Mouse (Mus musculus): ENCODE results near the gene Trpm3.

Trpm3 gene

DNA sequence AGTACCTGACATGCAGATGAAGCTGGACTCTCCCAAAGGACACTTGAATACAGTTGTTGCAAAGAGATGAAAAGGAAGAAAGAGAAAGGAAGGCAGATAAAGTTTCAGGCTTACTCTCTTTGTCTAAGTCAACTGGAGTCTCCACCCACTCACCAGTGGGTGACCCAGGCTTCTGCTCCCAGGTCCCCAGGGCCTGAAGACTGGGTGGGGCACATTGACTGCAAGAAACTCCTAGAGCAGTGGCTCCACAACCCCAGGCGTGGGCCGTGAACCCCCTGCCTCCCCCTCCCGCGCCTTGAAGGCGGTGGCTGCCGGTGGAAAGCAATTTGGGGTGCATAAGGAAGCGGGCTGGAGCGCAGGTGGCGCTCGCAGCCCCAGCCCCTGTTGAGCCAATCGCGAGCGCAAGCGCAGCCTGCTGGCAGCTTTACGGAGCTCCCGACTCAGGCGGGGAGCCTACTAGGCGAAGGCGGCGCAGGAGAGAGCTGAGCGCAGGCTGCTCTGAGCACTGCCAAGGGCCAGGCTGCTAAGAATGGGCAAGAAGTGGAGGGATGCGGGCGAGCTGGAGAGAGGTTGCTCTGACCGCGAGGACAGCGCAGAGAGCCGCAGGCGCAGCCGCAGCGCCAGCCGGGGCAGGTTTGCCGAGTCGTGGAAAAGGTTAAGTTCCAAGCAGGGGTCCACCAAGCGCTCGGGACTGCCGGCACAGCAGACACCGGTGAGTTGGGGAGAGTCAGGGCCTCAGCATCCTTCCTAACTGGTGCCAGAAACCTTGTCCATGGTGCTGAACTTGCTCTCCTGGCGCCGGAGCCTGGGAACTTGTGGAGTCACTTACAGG, at the start of gene Trpm3:
Trpm3 (plus strand) TSS at position 457 of the 832 bp plus-strand sequence.
- DNase-seq (ENCODE audit: low spot score) = no peak

DNA sequence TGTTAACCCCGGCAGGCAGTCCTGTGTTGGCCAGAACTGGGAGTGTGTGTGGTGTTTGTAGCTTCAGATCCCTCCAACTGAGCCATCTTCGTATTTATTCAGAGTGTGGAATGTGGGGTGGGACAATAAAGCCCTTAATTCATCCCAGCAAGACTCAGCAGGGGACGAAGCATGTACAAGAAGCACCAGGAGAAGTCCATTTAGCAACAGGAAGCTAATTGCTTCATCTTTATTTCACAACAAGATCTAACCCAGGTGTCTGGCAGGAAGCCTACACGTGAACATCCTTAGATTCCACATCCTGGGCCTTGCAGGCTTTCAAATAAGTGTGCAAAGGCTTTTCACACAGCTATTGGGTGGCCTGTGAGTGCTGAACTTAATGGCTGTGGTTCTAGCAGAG, 38.3 kb upstream of the Trpm3 start:
- no peak for DNase-seq (ENCODE audit: low spot score)

DNA sequence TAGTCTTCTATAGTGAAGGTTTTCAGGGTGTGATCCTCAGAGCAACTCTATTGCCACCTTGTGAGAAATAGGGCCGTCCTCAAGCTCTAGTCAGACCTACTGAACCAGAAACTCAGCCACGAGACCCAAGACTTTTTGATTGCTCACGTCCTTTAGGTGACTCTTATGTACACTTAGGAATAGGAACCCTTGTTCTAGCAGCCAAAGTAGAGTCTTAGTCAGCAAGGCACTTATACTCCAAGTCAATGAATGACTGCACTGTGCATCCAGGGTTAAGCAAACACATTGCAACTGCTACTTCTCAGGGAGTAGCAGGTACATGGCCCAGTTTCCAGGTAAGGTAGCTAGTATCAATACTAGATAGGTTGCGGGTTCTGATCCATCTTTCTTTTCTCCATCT, 35.0 kb upstream of the Trpm3 start:
- no peak for DNase-seq (ENCODE audit: low spot score)

DNA sequence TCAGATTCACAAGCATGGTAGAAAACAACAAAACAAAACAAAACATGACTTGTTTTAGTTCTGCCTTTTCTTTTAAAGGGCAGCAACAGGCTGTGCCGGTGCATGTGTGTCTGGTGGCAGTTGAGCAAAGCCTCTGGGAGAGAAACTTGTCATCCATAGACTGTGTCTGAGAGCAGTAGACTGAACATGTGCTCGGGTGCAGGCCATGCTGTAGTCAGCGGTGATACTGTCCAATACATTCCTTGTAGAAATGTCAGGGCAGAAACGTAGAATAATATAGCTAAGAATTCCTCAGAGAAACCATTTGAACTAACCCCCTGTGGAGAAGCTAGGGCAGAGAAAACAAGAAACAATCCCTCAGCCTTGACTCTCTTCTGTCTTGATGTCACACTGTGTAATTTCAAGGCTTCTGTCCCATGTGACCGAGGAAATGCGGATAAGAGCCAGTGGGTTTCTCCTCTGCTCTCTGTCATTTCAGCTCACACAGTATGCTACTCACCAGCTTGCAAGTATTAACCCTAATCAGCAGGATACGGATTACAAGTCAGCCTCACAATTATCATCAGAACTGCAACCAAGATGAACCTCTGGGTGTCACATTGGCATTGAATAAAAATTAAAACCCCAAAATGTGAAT, 33.9 kb upstream of the Trpm3 start:
- DNase-seq (ENCODE audit: low spot score) = no peak

DNA sequence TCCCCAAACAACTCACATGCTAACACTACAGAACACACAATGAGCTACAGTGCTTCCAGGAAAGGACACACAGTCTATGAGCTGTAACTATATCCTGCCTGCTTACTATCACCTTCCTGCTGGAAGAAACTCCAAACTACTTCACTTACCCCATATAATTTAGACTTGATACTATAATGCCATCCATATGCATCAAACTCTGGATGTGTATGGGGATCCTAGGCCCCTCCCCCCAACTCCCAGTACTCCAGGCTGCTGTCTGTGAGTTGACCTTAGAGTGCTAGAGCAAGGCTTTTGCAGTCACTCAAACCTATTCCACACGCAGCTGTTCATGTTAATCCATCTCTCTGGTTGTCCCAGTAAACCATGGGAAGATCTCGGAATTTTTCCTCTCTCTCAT, 33.2 kb upstream of the Trpm3 start:
- DNase-seq (ENCODE audit: low spot score) = no peak

DNA sequence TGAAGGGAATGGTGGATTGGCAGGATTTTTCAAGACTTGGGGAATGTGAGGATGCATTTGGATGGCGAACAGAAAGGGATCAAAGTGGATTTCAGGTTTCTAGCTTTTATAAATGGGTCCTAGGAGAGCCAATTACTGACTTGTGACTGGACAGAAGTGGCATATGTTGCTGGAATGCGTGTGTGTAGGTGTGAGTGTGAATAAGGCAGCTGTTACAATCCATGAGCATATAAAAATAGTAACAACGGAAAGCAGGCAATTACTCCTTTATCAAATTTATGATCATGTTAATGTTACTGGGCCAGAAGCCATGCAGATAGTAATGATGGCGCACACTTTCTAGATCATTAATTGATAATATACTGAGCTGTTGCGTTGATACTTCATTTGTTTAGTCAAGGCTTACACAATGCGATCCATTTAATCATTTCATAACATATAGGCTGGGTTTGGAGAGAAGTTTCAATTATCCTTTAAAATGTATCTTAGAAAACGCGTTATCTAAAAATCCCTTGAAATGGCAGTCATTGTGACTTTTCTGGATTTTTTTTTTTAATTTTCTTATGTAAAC, 29.9 kb upstream of the Trpm3 start:
- DNase-seq (ENCODE audit: low spot score) = no peak

DNA sequence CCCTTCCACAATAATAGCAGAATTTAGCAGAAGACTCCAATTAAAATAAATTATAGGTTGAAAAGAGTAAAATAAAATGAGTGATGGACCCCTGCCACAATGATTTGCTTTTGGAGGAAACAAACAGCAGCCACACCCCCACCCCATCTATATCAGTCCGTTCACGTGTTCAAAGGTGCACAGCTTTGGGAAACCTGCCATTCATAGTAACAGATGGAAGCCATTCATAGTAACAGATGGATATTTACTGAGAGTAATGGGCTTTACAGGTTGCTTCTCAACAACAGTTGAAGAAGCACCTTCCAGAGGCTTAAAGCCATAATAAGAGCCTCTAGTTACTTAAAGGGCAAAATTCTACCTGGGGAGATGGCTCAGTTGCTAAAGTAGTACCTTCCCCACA, 17.9 kb upstream of the Trpm3 start:
- DNase-seq (ENCODE audit: low spot score) = no peak

DNA sequence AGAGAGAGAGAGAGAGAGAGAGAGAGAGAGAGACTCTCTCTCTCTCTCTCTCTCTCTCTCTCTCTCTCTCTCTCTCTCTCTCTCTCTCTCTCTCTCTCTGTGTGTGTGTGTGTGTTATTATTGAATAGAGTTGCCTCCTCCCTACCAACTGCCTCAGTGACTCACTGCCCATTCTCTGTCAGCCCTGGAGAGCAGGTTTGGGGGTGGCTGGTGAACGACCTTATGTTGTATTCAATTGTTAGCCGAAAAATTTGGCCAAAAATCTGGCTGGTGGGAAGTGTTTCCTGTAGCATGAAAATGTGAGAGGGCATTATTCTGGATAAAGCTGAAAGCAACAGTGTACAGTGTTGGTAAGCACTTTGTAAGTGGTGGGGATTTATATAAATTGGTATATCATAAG, 17.2 kb upstream of the Trpm3 start:
- no peak for DNase-seq (ENCODE audit: low spot score)

DNA sequence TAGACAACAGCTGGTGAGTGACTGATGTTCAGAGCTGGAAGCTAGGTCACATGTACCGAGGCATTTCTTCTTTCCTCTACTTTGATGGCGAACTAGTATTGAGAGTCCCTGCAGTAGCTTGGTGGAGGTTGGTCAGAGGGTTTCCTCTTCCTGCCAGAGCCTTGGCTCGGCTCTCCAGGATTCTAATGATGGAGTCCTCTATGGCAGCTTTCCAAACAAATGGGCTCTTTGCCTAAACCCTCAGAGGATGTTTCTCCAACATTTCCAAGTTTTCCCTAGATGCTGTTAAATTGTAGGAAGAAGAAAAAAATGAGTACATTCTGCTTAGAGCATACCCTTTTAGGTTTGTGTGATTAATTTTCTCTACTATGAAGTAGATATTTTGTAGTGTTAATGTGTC, 6.2 kb upstream of the Trpm3 start:
- no peak for DNase-seq (ENCODE audit: low spot score)

DNA sequence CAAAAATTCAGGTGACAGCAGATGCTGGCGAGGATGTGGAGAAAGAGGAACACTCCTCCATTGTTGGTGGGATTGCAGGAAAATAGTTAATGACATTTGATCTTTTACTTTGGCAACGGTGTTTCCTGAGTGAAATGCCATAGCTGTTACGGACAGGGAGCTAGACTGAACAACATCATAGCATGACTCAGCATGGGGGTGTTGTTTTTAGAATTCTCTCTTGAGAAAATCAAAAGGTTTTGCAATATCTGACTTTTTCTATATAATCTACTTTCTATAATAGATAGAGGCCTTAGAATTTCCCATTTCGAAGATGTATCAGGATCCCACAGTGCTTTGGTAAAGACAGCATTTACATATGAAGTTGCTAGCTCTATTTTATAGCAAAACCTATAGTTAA, 39.7 kb downstream of the Trpm3 start:
- DNase-seq (ENCODE audit: low spot score) = no peak

DNA sequence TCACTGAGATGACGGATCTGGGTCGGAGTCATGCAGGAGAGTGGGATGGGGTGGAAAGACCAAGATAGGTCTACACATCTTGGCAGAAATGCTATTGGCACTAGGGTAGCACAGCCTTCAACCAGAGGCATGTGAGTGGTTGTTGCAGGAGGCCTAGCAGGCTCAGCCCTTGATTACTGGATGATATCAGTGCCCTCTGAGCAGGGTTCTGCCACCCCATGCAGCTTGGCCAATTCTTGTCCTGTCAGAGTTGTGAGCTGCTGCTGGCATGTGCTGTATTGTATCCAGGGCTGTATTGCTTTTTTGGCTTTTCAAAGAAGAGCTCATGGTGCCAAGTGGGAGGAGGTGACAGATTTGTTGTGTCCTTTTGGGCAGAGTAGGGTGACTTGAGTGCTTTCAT, 40.2 kb downstream of the Trpm3 start:
- DNase-seq (ENCODE audit: low spot score) = no peak

DNA sequence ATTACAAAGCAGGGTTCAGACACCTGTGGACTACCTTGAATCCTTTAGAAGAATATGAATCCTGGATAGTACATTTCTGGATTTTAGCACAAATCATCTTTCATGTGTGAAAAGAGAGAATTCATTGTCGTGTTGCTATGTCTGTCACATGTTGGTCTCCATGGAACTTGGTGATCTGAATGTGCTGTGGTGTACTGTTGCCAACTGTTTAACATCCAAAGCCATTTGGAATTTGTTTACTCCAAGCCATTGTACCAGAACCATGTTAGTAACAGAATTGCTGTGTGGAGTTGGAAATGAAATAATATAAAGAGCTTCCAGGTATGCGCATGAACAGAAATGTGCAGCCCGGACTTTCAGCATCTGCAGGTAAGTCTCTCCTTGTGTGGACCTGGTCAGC, 41.3 kb downstream of the Trpm3 start:
- DNase-seq (ENCODE audit: low spot score) = no peak

DNA sequence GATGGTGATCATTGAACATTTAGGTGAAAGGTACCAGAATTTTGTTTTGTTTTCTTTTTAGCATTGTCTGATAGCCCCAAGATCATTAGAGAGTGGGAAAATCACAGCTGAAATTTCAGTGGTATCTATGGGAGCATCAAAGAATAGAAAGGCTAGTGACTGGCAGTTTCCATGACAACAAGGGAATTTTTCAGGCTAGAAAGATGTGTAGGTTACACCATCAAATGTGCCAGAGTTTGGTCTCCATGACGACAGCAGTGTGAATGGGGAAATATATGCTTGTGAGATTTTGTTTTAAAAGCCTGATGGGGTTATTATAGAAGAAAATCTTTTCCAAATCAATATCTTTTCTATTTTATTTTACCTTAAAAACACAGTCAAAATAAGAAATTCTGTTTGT, 50.9 kb downstream of the Trpm3 start:
- peak; percentile 24 for DNase-seq (ENCODE audit: low spot score)

DNA sequence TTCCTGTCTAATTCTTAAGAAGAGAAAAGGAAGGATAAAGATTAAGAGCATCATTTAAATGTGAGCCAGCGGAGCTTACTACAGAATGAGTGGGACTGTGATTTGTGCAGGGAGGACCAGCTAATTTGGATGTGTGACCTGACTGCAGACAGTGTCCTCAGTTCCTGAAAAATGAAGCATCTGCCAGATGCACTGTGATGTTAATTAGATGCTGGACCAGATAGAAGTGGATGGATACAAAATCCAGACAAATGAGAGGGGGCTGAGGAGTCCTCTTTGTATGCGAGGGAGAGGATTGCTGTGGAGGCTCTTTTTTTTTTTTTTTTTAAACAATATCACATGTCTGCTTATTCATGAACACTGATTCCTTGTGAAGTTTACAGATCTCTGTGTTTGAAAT, 83.7 kb downstream of the Trpm3 start:
- DNase-seq (ENCODE audit: low spot score) = no peak

DNA sequence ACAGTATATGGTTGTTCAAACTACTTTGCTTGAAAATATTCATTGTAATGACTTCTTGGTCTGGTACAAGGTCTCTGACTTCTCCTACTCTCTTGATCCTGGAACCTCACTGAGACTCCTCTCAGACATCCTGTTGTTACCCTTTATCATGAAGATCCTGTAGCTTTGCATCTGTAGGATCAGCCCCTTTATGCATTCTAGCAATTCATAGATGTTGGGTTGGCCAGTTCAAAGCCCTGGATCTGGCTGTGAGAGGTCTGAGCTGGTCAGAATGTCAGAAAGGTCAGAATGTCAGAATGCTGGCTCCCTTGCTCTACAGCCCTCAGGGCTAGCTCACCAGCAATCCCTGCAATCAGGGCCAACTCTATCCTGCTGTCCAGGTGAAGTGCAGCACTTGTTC, 95.3 kb downstream of the Trpm3 start:
- no peak for DNase-seq (ENCODE audit: low spot score)

DNA sequence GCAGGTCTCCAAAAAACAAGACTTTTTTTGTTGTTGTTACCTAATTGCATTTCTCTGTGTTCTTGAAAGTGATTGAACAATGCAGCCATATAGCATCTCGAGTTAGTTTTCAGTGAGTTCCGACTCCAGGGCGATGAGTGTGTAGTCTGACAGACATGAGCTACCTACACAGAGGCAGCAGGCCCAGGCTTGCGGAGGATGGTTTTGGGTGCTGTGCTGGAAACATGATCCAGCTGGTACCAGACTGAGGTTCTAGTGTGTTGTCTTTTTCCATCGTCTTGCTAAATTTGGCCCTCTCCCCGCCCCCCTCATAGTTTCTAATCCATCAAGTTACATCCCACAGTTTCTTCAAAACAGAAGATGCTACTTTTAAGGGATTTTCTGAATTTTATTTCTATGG, 110.2 kb downstream of the Trpm3 start:
- DNase-seq (ENCODE audit: low spot score) = peak; percentile 25

DNA sequence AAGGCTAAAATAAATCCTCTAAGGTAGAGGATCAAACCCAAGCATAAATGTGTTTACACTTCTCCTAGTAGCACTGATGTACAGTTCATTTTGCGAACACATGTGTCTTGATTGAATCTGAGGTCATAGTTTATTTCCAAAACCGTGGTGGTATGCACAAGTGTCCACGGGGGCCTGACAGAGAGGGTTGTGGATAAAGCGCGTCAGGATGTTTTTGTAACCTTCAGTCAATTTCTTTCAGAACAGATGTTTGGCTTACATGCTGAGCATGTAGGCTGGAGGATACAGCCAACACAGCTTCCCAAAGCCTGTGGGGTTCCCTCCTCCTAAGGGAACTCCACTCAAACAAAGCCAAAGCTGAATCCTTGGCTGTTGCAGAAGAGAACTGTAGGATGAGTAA, 134.1 kb downstream of the Trpm3 start:
- no peak for DNase-seq (ENCODE audit: low spot score)

DNA sequence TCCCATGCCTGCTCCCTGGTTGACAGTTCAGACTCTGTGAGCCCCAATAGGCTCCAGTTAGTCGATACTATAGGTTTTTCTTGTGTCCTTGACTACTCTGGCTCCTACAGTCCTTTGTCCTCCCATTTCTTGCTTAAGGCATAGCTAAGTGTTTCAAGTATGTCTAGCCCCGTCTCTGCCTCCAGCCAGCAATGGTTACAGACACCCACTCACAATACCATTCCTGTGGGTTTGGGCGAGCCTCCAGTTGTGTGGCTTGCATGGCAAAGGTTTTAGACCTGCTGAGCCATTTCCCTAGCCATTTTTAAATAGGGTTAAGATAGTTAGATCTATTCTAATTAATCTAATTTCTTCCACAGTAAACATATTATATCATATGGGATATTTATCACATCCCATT, 145.8 kb downstream of the Trpm3 start:
- no peak for DNase-seq (ENCODE audit: low spot score)

DNA sequence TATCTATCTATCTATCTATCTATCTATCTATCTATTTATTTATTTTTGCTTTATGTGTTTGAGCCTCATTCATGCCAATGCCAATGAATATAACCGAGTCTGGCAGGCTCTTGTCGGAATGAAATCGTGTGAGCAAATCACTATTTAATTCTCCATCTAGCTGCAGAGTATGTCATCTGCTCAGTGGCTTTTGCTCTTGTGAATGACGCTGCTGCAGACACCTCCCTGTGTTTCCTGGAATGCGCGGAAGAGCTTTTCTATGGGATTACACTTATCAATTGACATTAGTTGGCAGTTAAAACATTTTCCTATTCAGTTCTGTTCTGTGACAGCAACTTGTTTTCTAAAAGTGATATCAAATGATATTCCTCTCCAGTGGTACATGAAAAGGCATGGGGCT, 153.8 kb downstream of the Trpm3 start:
- no peak for DNase-seq (ENCODE audit: low spot score)

DNA sequence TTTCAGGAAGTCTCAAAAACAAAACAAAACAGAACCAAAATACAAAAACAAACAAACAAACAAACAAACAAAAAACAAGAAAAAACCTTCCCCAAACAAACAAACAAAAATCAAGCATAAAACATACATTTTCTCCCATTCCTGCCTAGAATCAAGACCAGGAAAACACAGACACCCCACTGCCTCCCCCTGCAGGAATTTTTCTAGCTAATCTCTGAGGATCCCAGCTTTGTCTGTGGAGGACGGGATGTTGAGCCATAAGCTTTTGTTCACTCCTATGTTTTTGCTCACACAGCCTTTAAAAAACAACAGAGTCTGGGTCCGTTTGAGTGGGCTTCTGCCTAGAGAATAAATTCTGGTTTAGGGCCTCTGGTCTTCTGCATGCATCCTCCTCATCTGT, 162.1 kb downstream of the Trpm3 start:
- DNase-seq (ENCODE audit: low spot score) = no peak

DNA sequence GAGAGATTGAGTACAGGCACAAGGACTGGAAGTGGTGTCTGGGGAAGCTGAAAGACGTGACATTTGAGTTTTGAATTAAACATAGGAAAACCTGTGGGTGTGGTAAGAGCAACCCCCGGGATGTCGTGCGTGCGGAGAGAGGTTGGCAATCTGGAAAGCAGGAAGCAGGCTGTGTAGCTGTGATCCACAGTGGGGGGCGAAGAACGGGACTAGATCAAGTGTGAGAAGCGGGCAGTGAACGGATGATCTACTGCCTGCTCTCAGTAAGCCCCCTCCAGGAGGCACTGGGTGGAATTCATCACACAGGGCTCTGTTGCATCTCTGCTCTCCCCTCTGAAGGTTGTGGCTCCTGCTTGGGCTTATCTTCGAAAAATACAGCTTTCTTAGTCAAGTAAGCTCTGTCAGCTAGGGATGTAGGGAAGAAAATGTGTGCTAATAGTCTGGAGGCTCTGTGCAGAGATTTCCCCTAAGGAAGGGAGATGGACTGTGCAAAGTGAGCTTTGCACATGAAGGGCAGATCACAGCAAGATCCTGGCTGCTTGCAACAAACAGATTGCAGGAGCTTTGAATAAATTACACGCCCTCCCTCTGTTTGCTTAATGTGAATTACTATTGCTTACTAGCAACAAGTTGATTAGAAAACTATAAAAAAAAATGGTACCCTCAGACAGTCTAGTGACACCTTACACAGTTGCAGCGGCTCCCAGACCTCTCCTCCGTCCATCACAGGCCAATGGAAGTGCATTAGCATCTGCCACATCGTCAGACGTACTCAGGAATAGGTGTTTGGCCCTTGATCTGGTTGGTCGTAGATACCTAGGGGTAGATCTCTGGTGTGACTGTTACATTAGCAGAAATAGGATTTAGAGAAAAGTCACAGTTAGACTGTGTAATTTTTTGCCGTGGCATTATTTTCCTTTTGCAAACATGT, 164.4 kb downstream of the Trpm3 start:
- no peak for DNase-seq (ENCODE audit: low spot score)

DNA sequence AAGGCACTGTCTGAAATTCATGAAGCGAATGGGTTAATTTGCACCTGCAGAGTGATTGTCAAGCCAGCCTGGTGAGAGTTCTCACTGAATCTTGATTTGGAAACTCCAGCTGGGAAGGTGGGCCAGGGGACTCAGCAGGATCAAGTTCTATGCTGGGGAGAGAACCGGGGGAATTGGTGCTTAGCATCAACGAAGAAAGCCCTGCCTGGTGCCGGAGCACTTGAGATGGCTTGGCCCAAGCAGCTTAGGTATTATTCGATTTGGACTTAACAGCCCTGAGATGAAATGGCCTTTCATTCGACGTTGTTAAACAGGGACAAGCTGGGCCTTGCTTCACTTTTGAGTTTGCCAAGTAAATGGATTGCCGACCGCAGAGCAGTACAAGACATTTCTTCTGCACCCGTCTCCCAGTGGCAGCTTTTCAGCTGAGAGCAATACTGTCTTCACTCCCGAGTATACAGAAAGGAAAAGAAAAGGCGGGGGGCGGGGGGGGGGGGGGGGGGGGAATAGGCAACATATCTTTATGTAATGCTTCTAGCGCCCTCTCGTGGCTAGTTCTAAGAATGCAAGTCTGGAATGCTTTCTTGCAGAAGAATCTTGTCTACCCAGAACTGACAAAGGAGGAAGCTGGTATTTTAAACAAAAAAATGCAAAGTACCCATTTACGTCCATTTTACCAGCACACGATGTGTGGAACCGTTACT, 165.3 kb downstream of the Trpm3 start:
- peak; percentile 89 for DNase-seq (ENCODE audit: low spot score)
